Mouse (Mus musculus): ENCODE data around the gene Bnip1.

- TF ChIP-seq POLR2A (IDR thresholded peaks at IDR 0.05; ENCODE audit: insufficient read depth, low read depth, low read length), result no peak
- no peak for TF ChIP-seq CTCF (IDR thresholded peaks at IDR 0.05)
- no peak for TF ChIP-seq EP300 (IDR thresholded peaks at IDR 0.05; ENCODE audit: insufficient read depth, low read depth, low read length)
Measured at GRCm38 (mm10) chr17:26816810-26817209, 35.9 kb downstream of the Bnip1 start.
